Mouse (Mus musculus) adrenal gland, postnatal 10 days (tissue): ENCODE measurements around the gene Cacng2. TPM values are rescaled to one million over a fixed set of nuclear protein-coding genes. Genes with fewer than 3 reads are reported as not detected.

Source experiments
- DNase-seq: peaks from one replicate; pipeline ENCODE4 v3.0.0; 2021; ENCODE audit warnings: mixed read lengths
- long read RNA-seq, 2 experiments: library from polyadenylated mRNA; stranded (forward); transcript quantifications; one replicate each; pipeline ENCODE4 v2.0.0; 2021
- total RNA-seq, 2 experiments: library from RNA; stranded (reverse); gene quantifications; 2 replicates each; pipeline ENCODE4 v1.2.3; 2021

Gene Cacng2
- total RNA-seq = under 1 TPM; 0.39 to 0.48 TPM
- long read RNA-seq, experiment 1 = 0 reads
- long read RNA-seq, experiment 2 = 0 reads

DNA sequence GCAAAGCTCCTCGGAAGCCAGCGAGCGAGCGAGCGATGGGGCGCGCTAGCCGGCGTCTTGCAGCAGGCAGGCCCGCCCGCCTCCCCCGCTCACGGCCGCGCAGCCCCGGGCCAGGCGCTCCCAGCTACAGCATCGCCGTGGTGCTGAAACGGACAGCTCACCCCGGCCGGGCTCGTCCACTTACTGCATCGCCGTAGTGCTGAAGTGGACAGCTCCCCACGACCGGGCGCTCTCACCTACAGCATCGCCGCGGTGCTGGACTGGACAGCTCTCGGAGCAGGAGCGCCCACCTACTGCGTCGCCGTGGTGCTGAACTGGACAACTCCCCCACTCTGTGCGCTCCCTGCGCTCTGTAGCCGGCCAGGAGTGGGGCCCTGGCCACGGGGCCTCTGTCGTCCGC is at the start of gene Cacng2:
TSS of gene Cacng2 (minus strand) at position 325 of the 400 bp plus-strand sequence.
- DNase-seq = peak; percentile 99

DNA sequence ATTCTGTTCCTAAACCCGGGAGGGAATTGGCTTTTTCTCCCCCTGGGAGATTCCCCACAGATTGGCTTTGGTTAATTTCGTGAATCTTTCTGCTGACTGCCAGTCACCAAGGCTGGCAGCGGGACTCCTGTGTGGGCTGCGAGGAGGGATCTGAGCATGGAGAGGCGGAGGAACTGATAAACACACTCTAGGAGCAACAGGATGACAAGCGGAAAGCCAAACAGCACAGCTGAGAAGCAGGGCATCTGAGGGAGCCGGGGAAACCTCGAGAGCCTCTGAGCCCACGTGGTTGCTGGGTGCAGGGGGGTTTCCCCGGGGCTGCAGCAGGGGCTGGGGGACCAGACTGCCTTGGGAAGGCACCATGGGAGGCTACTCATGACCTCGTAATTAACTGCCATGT is 49.7 kb upstream of the Cacng2 start:
- no peak for DNase-seq

DNA sequence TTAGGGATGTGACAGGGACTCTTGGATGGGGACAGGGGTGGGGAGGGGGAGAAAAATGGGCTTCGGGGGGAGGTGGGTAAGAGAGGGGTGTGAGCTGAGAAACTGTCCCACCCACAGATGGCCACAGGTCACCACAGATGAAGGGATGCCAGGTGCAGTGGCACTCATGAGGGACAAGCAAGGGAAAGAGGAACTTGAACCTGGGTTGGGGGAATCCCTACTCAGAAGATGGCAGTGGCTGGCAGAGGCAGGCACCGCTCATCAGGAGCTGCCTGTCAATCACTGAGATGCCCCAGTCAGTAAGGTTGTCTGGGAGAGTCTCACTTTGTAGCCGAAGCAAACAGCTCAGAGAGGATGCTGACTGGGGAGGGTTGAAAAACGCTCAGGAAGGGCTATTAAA is 45.5 kb upstream of the Cacng2 start:
- no peak for DNase-seq

DNA sequence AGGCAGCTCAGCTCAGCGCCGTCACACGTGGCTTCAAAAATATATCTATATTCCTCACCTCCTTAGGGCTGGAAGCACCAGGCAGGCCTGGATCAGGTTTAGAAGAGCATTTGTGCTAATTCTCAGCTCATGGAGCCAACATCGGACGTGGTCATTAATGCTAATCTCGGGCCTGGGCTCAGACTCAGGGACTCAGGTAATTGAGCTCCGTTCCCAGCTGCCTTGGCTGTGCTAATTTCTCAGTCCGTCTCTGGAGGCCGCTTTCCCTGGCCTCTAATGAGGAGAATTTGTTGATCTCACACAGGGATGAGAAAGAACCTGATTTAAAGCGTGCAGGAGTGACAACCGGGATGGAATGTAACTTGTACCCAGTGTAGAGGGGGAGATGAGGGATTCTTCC is 44.6 kb upstream of the Cacng2 start:
- DNase-seq = no peak

DNA sequence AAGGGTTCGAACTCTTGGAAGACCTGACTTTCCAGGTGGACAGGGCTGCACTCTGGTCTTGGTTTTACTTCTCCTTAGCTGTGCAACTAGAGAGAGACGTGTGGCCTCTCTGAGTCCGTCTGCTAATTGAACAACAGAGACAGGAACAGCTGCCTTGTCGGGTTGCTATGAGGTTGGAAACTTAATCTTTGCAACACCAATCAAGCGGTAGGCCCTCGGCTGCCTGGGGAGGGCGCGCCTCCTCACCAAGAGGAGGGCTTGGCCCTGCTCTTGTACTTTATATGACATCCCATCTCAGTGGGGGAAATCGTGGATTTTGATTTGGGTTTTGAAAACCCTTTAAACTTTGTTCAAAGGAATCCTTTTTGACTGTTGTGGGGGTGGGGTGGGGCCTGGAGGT is 42.1 kb upstream of the Cacng2 start:
- no peak for DNase-seq

DNA sequence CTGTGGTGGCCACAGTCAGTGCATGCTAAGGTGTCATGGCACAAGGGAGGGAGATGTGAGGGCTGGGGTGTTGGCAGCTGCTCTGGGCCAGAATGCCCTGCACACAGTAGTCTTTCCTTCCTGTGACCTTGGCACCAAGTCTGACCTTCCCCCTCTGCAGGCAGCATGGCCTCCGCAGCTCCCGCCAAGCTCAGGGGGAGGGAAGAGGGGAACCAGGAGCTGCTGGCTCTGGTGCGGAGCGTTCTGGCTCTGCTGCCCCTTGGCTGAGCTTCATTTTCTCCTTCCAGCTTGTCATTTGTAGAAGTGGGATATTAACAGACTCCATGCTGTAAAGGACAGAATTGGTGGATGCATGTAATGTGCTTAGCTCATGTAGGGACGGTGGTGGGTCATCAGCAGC is 38.5 kb upstream of the Cacng2 start:
- DNase-seq = no peak

DNA sequence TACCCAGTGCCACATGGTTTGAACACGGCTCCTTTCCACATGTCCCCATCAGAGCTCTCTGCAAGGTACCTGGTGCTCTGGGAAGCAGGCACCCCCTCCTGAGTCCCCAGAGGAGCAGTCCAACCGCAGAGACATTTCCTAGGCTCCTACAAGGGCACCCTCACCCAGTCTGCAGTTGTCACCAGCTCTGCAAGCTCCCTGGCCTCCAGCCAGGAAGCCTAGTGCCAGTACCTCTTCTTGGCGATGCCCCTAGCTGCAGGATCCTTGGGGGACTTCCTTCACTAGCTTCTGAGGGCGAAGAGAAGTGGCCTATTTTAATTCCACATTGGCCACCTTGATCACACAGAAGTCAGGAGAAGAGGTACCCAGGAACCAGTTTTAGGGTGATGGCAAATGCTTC is 38.0 kb upstream of the Cacng2 start:
- DNase-seq = no peak

DNA sequence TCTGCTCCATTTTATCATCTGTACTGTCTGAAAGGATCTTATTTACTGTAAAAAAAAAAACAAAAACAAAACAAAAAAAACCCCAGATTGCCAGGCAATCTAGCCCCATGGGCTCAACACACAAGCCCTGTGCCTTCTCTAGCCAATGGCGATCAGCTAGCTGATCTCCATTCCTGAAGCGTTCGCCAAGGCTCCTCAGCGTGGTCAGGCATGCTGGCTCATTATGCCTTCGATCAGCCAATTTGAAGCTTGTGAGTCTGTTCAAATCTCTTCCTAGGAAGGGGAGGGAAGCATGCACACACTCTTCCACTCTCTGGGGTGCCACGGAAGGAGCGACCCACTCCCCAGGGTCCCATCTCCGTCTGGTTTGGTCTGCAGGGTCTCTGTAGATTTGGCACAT is 37.5 kb upstream of the Cacng2 start:
- DNase-seq = no peak

DNA sequence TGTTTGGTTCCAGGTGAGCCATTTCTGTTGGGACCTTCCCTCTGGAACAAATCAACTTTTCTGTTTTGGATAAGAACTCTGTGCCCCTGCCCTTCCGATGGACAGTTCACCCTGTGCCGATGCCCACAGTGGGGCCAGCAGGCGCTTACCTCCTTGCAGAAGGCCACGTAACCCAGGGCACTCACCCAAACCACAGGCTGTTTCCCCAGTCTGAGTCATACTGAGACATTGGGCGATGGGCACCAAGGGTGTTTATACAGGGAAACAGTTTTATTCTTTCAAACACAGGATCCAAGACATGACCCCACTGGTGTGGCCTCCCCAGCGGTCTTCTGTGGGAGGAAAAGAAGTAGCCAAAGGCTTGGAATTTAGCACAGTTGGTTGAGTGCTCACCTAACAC is 35.6 kb upstream of the Cacng2 start:
- DNase-seq = no peak

DNA sequence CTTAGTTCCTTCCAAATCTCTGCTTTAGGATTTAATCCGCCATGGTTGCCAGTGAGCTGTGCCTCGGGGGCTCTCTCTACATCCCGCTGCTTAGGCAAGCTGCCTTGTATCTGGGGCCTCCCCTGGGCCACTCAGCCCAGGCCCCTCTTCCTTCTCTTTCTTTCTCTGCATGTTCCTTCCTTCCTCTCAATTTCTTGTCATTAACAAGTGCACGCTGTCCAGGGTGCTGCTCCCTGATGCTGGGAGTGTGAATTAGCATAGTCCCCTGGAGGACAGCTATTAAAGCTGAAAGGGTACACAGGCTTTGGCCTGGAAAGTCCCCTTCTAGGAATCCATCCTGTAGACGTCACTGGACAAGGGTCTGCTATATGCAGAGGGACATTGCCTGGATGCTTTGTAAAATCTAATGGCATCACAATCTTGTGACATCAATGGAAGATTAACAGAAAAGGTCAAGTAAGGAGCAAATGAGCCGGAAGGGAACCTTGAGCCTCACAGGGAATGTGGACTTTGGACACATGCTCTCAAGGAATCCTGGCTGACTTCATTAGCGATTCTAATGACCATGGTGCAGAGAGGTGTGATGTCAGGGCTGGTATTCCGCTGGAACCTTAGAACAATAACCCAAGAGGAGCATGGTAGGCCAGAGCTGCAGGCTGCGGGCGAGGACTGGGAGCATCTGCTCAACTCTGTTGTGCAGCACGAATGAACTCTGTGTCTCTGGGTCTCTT is 33.4 kb upstream of the Cacng2 start:
- DNase-seq = peak; percentile 24

DNA sequence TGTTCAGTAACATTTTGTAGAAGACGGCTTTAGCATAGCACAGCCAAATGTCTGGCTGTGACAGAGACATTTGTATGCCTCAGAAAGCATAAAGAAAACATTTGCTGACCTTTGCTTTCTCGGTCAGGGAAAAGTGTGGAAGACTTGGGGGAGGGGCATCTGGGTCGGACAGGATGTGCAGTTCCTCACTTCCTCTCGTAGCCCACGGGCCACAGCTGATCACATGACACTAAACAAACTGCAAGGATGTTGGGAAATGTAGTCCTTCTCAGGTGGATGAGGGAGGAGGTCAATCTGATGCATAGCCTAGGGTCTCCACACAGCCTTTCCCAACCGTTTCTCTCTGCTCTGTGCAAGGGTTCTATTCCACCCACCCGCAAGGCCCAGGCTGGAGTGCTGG is 28.7 kb upstream of the Cacng2 start:
- DNase-seq = no peak

DNA sequence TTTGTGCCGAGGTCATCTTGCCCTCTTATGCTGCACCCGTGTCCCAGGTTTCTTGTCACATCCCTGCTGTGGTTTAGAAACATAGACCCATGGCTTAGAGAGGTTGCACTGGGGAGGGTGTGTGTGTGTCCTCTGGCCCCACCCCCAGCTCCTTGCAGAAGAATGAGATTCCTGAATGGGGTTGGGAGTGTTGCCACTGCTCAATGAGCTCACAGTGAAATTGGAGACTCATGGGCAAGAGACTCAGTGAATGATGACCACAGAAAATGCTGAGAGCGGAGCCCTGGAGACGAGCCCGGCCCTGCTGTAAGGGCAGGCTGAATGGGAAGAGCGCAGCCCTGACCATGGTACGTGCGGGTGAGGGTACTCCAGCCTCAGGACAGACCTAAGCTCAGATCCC is 20.4 kb upstream of the Cacng2 start:
- DNase-seq = no peak

DNA sequence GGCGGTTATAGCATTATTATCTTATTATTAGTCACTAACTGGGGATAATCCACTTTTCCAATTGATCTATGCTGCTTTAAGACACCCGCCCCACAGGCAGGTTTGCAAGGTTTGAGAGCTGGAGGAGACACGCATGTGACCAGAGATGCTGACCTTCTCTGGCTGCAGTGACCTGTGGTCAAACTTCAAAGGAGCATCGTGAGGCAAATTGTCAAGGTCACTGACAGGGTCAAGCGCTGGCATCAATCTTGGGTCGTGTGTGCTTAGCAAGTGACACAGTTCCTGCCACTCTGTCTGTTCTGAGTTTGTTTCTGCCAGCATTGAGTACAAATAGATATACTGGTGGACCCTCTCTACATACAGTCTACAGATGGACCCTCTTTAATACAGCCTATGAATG is 14.8 kb upstream of the Cacng2 start:
- no peak for DNase-seq

DNA sequence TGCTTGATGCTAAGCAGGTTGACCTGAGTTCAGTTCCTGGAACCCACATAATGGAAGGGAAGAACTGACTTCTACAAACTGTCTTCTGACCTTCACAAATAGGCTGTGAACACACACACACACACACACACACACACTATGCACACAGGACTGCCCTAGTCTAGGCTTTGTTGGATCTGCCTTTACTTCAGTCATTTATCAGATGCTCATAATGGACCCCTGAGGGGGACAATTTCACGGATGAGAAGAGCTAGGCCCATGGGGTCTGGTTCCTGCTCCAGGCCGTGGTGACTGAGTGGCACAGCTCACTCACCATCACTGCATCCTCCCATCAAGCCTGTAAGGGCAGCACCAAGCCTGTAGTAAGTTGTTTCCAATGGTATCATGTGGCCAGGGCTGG is 13.6 kb upstream of the Cacng2 start:
- DNase-seq = no peak

DNA sequence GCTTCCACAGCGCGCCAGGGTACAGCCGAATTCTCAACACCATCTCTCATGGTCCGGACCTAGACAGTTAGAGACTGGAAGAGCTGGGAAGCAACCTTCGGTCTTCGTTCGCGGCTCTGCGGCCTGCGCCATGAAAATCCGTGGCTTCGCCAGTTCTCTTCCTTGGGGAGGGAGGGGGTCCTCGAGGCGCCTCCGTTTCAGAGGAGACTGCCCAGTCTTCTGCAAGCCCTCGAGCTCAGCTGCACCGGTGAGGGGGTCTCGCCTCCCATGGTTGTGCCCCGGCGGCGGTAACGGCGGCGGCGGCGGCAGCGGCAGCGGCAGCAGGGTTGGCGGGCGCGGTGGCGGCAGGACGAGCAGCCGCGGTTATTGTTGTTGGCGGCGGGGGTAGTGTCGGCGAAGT is 580 bp downstream of the Cacng2 start:
- DNase-seq = no peak

DNA sequence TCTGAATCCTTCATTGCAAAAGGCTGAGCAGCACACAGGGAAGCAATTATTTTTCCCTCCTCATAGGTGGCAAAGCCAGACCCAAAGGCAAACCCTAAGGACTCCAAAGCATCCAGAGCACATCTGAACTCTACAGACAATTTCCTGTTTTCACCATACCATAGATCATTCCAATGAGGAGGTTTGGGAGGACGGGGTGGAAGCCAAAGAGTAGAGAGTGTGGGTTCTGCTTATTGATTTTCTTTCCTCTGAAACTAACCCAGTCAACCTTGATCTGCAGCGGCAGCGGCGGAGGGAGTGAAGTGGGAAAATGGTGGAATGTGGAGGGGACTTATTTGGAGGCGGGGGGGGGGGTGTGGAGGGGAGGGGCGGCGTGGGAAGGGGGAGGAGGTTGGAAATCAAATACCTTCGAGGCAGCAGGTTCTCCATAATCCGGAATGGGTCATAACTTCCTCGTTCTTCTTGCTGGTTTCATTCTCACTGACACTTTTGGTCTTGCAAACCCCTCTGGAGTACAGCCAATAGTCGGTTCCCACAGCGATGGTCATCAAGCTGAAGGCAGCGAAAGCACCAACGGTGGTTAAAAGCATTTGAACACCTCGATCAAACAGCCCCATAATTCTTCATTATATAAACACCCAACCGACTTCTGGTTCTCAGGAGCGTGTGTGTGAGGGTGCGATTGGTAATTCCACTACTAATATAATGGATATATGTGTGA is 1.4 kb downstream of the Cacng2 start:
- DNase-seq = no peak

DNA sequence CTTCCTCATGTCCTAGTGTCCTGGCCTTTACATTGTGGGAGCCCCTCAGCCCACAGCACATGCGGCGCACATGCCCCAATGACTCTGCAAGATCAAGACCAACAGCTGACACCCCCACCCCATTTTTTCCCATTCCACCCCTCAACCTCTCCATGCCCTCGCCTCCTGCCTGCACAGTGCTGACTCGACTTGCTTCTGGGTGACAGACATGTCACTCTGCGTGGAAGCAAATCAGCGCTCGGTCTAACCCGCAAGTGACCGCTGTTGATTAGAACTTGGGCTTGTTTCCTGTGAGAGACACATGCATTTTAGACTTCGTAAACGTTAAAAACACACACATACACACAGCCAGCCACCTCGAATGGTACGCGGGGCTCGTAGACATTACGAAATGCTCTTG is 2.1 kb downstream of the Cacng2 start:
- no peak for DNase-seq

DNA sequence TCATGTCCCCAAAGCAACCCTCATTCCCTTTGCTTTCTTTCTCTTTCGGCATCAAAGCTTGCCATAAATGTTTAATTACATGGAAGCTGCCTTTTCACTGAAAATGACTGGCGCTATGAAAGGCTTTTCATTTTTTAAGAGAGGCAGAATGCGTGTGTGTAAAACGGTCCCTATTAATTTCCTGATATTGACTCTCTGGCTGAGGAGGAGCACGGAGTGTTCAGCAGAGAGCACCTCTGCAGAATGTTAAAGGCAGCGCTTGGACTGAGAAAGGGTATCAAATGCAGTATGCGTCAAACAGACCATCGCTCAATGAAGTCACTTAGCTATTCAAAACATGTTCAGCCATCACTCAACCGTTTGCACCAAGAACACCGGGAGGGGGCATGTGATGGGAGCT is 2.9 kb downstream of the Cacng2 start:
- DNase-seq = no peak

DNA sequence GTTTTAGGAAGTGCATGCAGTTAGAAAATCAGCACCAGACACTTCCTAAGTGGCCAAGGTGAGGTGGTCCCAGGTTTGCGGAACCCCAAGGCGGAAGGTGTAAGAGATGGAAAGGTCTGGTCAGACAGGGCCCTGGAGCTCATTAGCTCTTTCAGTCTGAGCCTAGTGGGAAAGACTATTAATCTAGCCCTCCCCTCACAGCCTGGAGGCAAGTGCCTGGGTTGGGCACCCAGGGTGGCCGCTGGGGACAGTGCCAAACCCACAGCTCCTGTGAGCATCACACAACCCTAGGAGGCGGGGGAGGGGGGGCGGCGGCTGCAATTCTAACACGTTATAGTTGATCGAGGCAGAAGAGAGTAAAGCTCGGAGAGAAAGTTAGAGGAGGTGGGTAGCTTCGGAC is 3.6 kb downstream of the Cacng2 start:
- DNase-seq = no peak

DNA sequence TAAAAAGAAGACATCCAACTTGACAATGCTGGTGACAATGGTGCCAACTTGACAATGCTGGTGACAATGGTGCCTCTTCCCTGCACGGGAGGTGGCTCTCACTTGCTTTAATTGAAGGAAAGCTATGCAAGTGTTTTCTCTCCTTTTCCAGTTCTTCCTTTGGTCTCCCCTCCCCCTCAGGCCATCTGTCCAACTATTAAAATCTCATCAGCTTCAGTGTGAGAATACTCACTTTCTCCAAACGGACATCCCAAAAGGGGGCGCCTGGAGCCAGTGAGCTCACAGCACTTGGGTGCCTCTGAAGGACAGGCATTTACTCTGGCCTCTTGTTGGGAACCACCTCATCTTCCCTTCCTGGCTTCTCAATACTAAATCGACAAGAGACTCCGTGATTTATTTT is 20.3 kb downstream of the Cacng2 start:
- no peak for DNase-seq

DNA sequence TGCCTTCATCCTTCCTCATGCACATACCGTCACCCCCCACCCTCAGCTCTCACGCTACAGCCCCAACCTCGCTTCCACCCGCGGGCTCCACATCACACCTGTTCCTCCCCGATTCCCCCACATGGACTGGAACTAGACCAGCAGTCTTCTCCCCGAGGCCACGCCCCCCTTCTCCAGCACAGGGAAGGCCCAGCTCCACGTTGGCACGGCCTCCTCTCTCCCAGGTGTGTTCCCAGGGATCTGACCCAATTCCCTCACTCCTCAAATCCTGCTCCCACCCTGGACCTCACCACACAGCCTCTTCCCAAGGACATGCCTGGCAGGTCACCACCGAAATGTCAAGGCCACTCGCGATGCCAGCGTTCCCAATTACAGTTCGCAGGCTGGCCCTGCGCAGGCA is 23.8 kb downstream of the Cacng2 start:
- no peak for DNase-seq

DNA sequence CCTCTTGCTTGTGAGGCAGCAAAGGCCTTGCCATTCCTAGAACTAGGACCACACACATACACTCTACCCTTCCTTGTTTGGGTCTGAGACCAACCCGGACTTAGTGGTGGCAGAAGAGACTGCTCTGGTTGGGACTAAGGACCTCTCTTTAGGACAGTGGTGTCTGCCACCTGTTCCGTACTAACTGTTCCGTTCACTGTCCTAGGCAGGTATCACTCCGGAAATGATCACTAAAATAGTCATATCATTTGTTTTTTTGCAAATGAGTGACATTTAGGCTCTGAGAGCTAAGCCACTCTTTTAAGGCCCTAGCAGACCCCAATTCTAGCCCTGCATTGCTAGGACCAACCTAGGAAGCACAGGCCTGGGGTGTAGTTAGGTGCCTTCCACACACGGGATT is 26.2 kb downstream of the Cacng2 start:
- DNase-seq = no peak

DNA sequence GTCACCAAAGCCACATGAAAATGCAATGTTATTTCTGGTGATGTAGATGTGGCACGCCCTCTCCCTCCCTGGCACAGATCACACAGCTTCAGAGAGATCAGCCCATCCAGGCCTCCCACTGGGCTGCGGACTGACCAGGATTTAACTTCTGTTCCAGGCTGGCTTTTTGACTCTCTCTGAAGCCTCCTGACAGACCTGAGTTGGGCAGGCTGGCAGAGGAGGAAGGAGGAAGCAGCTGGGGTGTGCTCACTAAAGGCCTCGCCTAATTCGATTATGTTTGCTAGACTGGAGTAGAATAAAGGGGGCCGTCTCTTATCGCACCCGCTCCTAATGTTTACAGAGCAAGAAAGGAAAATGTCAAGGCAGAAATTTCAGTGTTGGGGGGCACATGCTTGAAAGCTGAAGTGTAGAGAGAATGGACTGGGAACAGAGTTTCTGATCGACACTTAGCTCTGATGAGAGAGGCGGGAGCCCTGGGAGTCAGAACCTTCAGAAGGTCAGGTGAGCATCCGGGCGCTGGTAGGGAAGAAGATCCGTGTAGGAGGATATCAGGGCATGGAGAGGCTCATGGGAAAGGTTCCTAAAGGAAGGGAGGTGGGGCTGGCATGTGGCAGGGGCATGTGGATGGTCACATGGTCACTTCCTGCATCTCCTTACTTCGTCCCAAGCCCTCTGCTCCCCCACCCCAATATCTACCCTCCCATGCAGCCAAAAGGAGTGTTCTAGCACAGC is 36.8 kb downstream of the Cacng2 start:
- no peak for DNase-seq

DNA sequence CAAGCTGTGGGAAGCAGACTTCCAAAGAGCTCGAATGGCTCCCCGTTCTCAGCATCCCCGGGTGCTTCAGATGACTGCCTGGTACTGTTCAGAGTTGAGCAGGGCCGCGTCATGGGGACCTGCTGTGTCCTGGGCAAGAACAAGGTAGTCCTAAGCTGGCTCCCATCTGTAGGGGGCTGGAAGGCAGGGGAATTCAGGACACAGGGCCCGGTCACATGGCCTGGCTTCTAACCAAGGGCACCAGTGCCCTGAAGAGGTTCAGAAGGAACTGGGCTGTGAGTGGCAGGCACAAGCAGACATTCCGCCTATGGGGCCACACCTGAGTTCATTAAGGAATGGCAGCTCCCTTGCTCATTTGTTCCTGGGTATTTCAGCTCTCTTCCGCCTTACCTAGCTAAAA is 37.7 kb downstream of the Cacng2 start:
- no peak for DNase-seq
